Mouse (Mus musculus) intestine, embryonic 15.5 days (tissue): Measurements from ENCODE around the gene Parg. TPM values are rescaled to one million over a fixed set of nuclear protein-coding genes. Genes with fewer than 3 reads are reported as not detected.
"Not testable (repeated sequence)": the region's sequence is repeated elsewhere in the genome, so short reads cannot be mapped to it uniquely, and the experiment has no call there.

Source experiments
- ATAC-seq: fragments of 200-750 bp; cut with Nextera tagmentation; 2 replicates; pipeline ENCODE4 v1.8.0; 2017; ENCODE audit warnings: moderate TSS enrichment, moderate library complexity
- H3K27ac ChIP-seq: fragments of 300-500 bp; sonication (generic); 2 replicates; pipeline ENCODE4 v1.5.1; 2015; ENCODE audit warnings: mild to moderate bottlenecking, inconsistent platforms
- H3K27me3 ChIP-seq: fragments of 300-500 bp; sonication (generic); replicated peaks from 2 replicates; pipeline ENCODE4 v1.6.1; 2015; ENCODE audit warnings: inconsistent platforms
- H3K36me3 ChIP-seq: fragments of 300-500 bp; sonication (generic); 2 replicates; pipeline ENCODE4 v1.6.1; 2015; ENCODE audit warnings: inconsistent platforms
- H3K4me1 ChIP-seq: fragments of 300-500 bp; sonication (generic); replicated peaks from 2 replicates; pipeline ENCODE4 v1.6.1; 2015; ENCODE audit warnings: inconsistent platforms
- H3K4me2 ChIP-seq: fragments of 300-500 bp; sonication (generic); replicated peaks from 2 replicates; pipeline ENCODE4 v1.6.1; 2015; ENCODE audit warnings: mild to moderate bottlenecking, inconsistent platforms
- H3K4me3 ChIP-seq: fragments of 300-500 bp; sonication (generic); replicated peaks from 2 replicates; pipeline ENCODE4 v1.5.1; 2015; ENCODE audit warnings: inconsistent platforms
- H3K9ac ChIP-seq: fragments of 300-500 bp; sonication (generic); 2 replicates; pipeline ENCODE4 v1.6.1; 2015; ENCODE audit warnings: inconsistent platforms
- H3K9me3 ChIP-seq: fragments of 300-500 bp; sonication (generic); 2 replicates; pipeline ENCODE4 v1.6.1; 2016; ENCODE audit warnings: inconsistent platforms
- WGBS: fragments of 180-500 bp; shearing (Covaris S2); methylation state at CpG from one replicate; pipeline ENCODE4 v1.1.7; 2015; 5-methylcytosine and 5-hydroxymethylcytosine counted together
- polyA plus RNA-seq: library from polyadenylated mRNA; unstranded; fragments of >200 nt; fragmentation: Nextera tagmentation; extraction: Ambion mirVana; gene quantifications from 2 replicates; pipeline ENCODE4 v1.2.1, GENCODE M21; 2015

Gene Parg
- polyA plus RNA-seq, 1 experiment from 2014 or later = 37.0 TPM

GRCm38 (mm10) chr14:32164173-32165051 is 37.3 kb upstream of the Parg start:
- WGBS = 59% methylated on average over 8 of the region's 8 CpGs
- Histone ChIP-seq H3K27ac (peak overlapping the region; percentile 88), H3K9me3 (no peaks in the 10 kb centered on the region), H3K4me3 (no peak overlapping the region), H3K4me2 (peak overlapping the region; percentile 93), H3K27me3 (no peaks in the 10 kb centered on the region), H3K9ac (no peak overlapping the region), H3K36me3 (no peaks in the 10 kb centered on the region), H3K4me1 (peaks cover 21% of the 10 kb centered on the region)
- ATAC-seq = peak; percentile 44

DNA sequence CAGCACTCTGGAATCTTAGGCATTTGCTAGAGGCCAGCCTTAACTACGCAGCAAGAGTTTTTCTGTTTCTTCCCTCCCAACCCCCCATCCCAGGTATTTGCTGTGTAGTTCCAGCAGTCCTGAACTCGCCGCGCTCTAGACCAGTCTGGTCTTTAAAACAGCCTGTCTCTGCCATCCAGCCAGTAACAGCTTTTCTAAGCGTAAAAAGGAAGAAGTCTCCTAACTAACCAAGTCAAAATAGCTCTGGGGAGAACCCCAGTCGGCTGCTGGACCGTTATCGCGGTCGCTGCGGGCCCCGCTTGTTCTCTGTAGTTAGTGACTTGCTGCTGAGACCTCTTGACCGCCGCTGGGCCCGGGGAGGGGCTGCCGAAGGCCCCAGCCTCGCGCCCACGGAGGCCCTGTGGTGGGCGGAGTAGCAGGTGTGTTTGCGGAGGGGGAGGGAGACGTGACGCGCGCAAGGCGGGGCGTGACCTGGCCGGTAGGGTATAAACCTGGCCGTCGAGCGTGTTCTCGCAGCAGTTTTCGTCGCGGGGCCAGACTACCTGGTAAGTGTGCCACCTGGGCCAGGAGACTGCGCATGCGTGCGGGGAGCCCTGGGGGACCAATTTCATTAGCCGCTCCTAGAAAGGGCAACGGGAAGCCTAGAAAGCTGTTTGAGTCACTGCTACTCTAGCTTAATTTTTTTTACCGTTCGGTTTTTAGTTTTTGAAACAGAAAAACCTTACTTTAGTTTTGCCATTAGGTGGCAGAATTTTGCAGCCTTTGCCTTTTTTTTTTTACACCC is 36.3 kb upstream of the Parg start:
- H3K36me3 ChIP-seq = no peaks in the 10 kb centered on the region
- WGBS = under 1% methylated on average over 42 of the region's 42 CpGs
- peak; percentile 88 for ATAC-seq
- H3K4me1 ChIP-seq = peaks cover 21% of the 10 kb centered on the region
- H3K4me2 ChIP-seq = peak overlapping the region; percentile 93
- peak overlapping the region; percentile 40 for H3K9ac ChIP-seq
- H3K4me3 ChIP-seq = peak overlapping the region; percentile 50
- peak overlapping the region; percentile 88 for H3K27ac ChIP-seq
- H3K9me3 ChIP-seq = no peaks in the 10 kb centered on the region
- H3K27me3 ChIP-seq = no peaks in the 10 kb centered on the region

- Histone ChIP-seq H3K9me3 (no peaks in the 10 kb centered on the region), H3K4me3 (peak overlapping the region; percentile 50), H3K4me2 (peak overlapping the region; percentile 93), H3K27ac (no peak overlapping the region), H3K4me1 (peaks cover 17% of the 10 kb centered on the region), H3K36me3 (no peaks in the 10 kb centered on the region), H3K9ac (no peak overlapping the region; the same call in 1 of the 2 replicates), H3K27me3 (no peaks in the 10 kb centered on the region)
- 51% methylated on average over 2 of the region's 2 CpGs for WGBS
- ATAC-seq = no peak
These were observed 35.7 kb upstream of the Parg start for GRCm38 (mm10) chr14:32166062-32166441.

DNA sequence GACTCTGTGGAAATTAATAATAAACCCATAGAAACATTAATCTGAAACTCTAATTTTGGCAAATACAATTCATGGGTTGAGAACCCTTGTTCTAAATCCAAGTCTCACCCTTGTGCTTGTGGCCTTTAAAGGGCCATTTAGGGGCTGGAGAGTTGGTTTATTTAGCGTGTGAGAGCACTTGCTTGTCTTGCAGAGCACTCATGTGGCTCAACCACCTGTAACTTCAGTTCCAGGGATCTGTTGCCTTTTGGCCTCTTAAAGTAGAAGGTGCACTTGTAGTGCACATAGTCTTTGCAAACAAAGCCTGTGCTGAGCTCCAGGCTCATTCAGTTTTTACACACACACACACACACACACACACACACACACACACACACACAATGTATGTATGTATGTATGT is 34.9 kb upstream of the Parg start:
- H3K9ac ChIP-seq = no peak overlapping the region
- H3K27ac ChIP-seq = no peak overlapping the region
- no peaks in the 10 kb centered on the region for H3K27me3 ChIP-seq
- H3K4me3 ChIP-seq = peak overlapping the region; percentile 50
- H3K36me3 ChIP-seq = no peaks in the 10 kb centered on the region
- 50% methylated on average over 1 of the region's 1 CpGs for whole genome bisulfite sequencing
- peak overlapping the region; percentile 93 for H3K4me2 ChIP-seq
- no peaks in the 10 kb centered on the region for H3K9me3 ChIP-seq
- no peak for ATAC-seq
- peaks cover 15% of the 10 kb centered on the region for H3K4me1 ChIP-seq

DNA sequence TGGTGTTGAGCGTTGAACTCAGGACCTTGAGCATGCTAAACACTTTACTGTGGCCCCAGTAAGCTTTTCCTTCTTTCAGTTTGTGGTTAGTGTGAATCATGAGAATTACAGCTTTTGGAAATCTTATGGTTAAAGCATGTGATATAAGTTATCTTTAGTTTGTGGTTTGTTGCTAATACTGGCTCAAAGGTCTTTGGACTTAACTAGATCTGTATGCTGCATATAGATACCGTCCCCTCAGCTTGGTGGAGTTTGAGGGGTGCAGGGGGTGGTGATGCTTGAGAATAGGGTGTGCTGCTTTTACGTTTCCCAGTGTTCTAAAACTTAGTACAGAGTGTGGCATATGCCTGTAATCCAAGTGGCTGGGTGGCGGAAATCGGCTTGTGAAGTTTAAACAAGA is 34.4 kb upstream of the Parg start:
- H3K4me2 ChIP-seq = peak overlapping the region; percentile 93; the same call in 1 of the 2 replicates
- no peak for ATAC-seq

DNA sequence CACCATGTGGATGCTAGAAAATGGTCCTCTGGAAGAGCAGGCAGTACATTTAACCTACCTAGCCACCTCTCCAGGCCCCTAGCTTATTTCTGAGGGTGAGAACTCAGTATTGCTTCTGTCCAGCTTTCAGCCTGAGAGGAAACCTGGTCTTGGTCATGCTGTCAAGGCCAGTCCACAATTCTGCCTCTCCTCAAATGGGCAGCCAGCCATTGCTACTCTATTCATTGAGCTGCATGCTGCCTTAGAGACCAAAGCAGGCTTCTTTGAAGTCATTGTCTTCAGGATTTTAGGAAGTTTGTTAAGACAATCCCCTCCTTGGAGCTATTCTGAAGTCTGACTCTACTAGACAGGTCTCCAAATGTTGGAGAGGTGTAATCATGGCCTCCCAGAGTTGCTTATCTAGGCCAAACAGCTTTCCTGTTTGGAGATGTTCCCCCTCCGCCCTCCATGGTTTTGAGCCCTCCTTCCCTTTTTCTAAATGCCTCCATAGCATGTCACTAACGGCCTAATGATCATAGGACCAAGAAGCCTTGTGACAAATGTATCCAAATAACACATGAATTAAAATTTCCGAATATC is 33.0 kb upstream of the Parg start:
- peaks cover 5% of the 10 kb centered on the region; the same call in 1 of the 2 replicates for H3K36me3 ChIP-seq
- no peaks in the 10 kb centered on the region for H3K27me3 ChIP-seq
- H3K9me3 ChIP-seq = no peaks in the 10 kb centered on the region
- no peak overlapping the region for H3K4me3 ChIP-seq
- H3K27ac ChIP-seq = no peak overlapping the region
- peaks cover 15% of the 10 kb centered on the region for H3K4me1 ChIP-seq
- no peak overlapping the region for H3K9ac ChIP-seq
- H3K4me2 ChIP-seq = 0 out of 2 replicates have a peak overlapping the region, but pooled peaks have one; percentile 14
- no peak for ATAC-seq
- 79% methylated on average over 3 of the region's 3 CpGs for WGBS

More for the DNA sequence above, 34.4 kb upstream of the Parg start:
- Histone ChIP-seq H3K27ac (no peak overlapping the region), H3K36me3 (no peaks in the 10 kb centered on the region), H3K9ac (no peak overlapping the region), H3K27me3 (no peaks in the 10 kb centered on the region), H3K4me3 (peak overlapping the region; percentile 50), H3K9me3 (no peaks in the 10 kb centered on the region), H3K4me1 (peaks cover 15% of the 10 kb centered on the region)
- WGBS = 75% methylated on average over 5 of the region's 5 CpGs

- WGBS = 91% methylated on average over 4 of the region's 4 CpGs
- Histone ChIP-seq H3K9me3 (no peaks in the 10 kb centered on the region), H3K27ac (no peak overlapping the region), H3K9ac (no peak overlapping the region), H3K27me3 (no peaks in the 10 kb centered on the region), H3K4me3 (no peak overlapping the region), H3K36me3 (peaks cover 6% of the 10 kb centered on the region; the same call in 1 of the 2 replicates), H3K4me2 (no peak overlapping the region), H3K4me1 (peaks cover 9% of the 10 kb centered on the region; the same call in 1 of the 2 replicates)
- no peak for ATAC-seq
These were observed 31.6 kb upstream of the Parg start for GRCm38 (mm10) chr14:32170137-32170536.

DNA sequence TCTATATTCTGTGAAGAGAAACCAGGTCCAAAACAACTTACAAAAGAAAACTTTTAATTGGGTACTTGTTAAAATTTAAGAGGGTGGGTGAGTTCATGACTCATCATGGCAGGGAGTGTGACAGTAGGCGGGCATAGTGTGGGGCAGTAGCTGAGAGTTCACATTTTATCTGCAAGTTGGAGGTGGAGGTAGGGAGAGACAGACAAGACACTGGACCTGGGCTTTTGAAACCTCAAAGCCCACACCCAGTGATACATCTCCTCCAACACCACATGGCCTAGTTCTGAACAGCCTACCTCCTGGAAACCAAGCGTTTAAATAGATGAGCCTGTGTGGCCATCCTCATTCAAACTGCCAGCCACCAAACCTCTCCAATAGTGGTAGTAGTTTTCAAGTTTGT is 26.4 kb upstream of the Parg start:
- ATAC-seq = no peak
- Histone ChIP-seq H3K27me3 (no peaks in the 10 kb centered on the region), H3K4me1 (no peaks in the 10 kb centered on the region), H3K27ac (no peak overlapping the region), H3K9me3 (no peaks in the 10 kb centered on the region), H3K36me3 (peaks cover 16% of the 10 kb centered on the region), H3K4me3 (no peak overlapping the region), H3K4me2 (no peak overlapping the region), H3K9ac (no peak overlapping the region)
- 92% methylated on average over 2 of the region's 2 CpGs for WGBS

DNA sequence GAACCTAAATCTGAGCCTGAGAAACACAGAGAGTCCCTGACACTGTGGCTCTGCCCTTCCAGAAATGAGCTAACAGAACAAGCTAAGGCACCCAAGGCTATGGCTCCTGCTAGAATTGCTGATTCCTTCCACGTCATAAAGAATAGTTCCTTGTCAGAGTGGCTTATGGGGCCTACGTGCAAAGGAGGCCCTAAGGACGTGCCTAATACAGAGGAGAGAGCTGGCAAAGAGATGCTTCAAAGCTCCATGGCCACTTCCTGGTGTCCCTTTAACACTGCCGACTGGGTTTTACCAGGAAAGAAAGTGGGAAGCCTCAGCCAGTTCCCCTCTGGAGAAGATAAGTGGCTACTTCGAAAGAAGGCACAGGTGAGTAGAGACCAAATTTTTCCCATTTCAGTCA is 25.2 kb upstream of the Parg start:
- H3K36me3 ChIP-seq = peaks cover 19% of the 10 kb centered on the region
- not testable (repeated sequence) for H3K4me3 ChIP-seq, H3K4me2 ChIP-seq, H3K27ac ChIP-seq, ATAC-seq, H3K4me1 ChIP-seq, H3K9me3 ChIP-seq, H3K27me3 ChIP-seq, H3K9ac ChIP-seq
- WGBS = 78% methylated on average over 5 of the region's 5 CpGs

GRCm38 (mm10) chr14:32179393-32180195 is 22.2 kb upstream of the Parg start:
- Histone ChIP-seq H3K27me3 (no peaks in the 10 kb centered on the region), H3K9me3 (no peaks in the 10 kb centered on the region), H3K36me3 (peaks cover 23% of the 10 kb centered on the region), H3K4me1 (no peaks in the 10 kb centered on the region), H3K4me3 (no peak overlapping the region), H3K27ac (no peak overlapping the region), H3K4me2 (no peak overlapping the region), H3K9ac (no peak overlapping the region)
- peak; percentile 41; the same call in 1 of the 2 replicates for ATAC-seq
- 81% methylated on average over 10 of the region's 10 CpGs for WGBS

- no peaks in the 10 kb centered on the region for H3K4me1 ChIP-seq
- no peaks in the 10 kb centered on the region for H3K27me3 ChIP-seq
- no peak overlapping the region for H3K27ac ChIP-seq
- peaks cover 20% of the 10 kb centered on the region for H3K36me3 ChIP-seq
- no peak overlapping the region for H3K4me2 ChIP-seq
- no peaks in the 10 kb centered on the region for H3K9me3 ChIP-seq
- H3K9ac ChIP-seq = no peak overlapping the region
- no peak overlapping the region for H3K4me3 ChIP-seq
- WGBS = 89% methylated on average over 6 of the region's 6 CpGs
- ATAC-seq = no peak
These were observed 20.9 kb upstream of the Parg start for GRCm38 (mm10) chr14:32180861-32181260.
